Mouse (Mus musculus) embryo, embryonic 10.5 days (tissue): ENCODE measurements at regions not wholly inside any gene's neighbourhood (a gene's known extent, or its start where the extent isn't known, plus 50 kb on each side); places are given as distances from the start of the nearest gene placed in this dataset.

Experiments used
- DNase-seq: peaks from one replicate; pipeline ENCODE4 v3.0.0-alpha.2; 2015; ENCODE audit warnings: low spot score

DNA sequence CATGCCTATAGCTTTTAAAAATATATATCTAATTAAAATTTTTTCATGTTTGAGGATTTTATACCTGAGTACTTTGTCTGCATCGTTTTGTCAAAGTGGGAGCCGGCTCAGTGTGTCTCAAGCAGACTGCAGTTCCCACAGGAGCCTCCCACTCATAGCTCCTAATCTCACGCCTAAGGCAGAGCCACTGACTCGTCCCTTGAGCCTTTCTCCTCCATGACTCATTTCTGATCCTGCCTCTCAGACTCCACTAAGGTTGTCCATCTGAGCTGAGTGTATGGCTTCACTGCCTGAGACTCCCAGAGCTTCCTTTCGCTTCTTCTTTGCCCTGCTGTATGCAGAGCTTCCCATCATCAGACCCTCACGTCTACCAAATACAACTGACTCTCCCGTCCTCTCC lies 98.8 kb downstream of the Efnb2 start:
- no peak for DNase-seq

DNA sequence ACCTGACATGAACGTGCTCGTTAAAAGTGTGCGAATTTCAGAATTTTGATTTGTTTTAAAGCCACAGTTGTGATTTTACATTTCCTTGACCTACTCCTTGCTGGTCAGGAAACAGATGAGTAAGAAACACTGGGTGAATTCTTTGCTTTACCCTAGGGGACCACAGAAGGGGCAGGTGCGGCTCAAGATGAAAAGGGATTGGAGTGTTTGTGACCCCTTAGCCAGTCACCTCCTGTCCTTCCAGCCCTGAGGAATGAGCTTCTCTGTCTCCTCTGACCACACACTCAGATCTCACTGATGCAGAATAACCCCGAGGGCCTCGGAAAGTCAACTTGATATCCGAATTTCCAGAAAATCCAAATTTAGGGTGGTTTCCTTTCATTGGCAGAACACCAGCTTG lies 103.0 kb downstream of the Efnb2 start:
- no peak for DNase-seq

DNA sequence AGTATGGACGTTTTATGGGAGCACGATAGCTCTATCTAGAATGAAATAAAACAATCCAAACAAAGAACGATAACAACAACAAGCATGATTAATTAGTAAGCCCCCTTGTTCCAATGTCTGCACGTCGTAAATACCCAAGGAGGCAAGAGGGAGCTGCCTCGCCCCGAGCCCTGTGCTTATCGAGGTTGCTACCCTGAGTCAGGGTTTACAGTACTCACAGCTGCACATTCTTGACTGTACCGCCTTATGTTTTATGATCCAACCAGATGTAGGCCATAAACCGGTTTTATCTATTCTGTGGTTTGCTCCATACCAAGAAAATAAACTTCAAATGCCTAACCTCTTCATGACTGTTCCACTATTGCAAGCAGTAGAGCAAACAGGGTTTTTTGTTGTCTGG lies 104.9 kb downstream of the Efnb2 start:
- DNase-seq = no peak

DNA sequence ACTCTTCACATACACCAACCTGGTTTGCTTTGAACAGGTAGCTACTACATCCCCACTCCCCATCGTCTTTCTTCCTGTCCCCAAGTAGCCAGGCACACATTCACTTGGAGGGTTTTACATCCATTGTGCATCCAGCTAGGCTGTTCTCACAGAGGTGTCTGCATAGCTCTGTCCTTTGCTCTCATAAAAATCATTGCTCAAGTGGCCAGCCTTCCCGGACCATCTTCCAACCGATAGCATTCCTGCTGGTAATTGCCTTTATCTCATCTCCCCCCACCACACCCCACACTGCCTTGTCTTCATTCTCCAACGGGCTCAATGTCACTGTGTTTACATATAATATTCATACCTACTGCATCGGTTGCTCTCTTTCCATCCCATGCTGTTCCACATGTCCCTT lies 106.4 kb downstream of the Efnb2 start:
- DNase-seq = no peak

DNA sequence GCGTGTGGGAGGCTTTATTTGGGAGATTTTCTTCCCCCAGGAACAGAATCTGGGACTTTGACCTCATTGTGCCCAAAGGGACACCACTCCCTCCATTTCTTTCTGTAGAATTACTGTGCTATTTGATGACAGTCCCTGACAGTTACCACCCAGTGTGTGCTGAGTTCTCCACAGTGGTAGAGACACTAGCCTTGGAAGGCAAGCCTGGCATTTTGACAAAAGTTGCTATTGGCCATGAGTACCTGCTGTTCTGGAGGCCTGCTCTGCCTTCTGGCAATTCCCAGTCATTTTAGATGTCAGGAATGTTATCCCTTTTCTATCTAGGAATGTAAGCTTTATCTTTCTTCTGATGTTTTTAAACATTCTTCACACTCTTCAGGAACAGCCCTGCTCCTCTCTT lies 108.3 kb downstream of the Efnb2 start:
- no peak for DNase-seq

DNA sequence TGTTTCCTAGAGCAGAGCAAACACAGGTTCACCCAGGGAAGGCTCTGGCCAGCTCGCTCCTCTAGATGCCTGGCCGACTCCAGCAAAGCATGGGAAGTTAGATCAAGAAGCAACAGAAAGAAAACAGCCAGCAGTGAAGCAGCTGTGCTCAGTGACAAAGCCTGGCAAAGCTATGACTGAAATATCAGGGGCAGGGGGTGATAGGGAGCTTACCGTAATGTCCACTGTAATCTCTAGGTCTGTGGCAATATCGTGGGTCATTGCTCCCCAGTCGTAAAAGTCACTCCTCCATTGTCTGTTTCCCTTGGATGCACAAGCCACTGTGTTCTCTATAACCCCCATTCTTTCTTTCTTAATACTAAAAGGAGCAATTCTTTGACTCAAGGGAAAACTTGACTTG lies 124.4 kb downstream of the Efnb2 start:
- DNase-seq = no peak

DNA sequence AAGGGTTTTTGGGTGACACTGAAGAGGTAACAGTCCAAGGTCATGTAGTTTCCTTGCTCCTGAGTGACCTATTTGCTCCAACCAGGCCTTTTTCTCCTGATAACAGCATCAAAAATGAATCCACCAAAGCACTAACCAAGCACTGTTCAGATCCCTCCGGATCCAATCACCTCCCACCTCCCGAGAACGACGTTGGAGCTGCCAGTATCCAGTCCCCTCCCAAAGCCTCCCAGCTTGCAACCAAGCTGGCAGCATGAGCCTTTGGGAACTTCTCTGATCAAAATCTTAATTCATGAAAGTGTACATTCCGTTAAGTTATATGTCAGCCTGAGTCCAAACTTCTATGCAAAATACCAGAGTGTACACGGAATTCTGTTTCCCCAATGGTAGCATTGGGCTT lies 126.3 kb downstream of the Efnb2 start:
- no peak for DNase-seq

DNA sequence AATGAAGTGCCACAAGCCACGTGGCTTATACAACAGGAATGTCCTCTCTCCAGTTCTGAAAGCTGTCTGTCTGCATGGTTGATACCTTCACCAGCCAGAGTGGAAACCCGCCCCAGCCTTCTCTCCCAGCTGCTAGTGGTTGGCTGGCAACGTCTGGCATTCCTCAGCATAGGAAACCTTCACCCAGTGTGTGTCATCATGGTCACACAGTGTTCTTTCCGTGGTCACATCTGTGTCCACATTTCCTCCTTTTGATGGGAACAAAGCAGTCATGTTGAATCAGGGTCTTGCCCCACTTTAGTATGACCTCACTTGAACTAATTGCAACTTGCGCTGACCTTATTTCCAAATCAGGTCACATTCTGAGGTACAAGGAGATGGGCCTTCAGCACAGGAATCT lies 128.1 kb downstream of the Efnb2 start:
- DNase-seq = no peak

DNA sequence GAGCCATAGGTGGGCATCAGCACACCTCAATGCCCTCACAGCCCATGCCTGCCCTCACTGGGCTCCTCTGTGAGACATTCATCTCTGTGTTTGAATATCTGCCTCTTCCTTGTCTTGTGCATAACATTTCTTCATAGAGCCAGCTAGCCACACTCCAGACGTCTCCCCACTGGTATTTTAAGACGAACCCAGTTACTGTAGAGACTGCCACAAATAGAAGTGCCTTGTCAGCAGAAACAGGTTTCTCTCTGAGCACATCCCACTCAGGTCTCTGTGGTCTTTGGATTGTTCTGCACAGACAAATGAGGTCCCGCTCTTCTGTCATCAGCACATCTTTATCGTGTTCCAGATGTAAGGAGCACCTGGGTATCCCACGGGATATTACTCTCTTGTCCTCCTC lies 130.5 kb downstream of the Efnb2 start:
- DNase-seq = no peak

DNA sequence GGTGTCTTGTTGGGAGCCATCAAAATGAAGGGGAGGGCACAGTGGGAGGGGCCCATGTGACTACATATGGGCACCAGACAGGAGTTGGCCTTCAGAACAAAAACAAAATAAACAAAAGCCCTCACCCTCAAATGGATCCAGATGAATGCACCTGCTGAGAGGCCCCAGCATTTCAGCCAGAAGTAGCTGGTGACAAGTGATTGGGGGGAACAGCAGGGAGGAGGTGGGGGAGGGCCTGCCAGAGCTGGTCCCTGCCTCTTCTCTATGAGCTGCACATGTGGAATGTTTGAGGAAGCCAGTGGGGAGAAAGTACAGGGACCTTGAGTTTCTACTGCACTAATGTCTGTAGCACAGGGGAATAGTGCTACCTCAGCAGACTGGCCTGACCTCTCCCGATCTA lies 139.5 kb downstream of the Efnb2 start:
- peak; percentile 51 for DNase-seq

DNA sequence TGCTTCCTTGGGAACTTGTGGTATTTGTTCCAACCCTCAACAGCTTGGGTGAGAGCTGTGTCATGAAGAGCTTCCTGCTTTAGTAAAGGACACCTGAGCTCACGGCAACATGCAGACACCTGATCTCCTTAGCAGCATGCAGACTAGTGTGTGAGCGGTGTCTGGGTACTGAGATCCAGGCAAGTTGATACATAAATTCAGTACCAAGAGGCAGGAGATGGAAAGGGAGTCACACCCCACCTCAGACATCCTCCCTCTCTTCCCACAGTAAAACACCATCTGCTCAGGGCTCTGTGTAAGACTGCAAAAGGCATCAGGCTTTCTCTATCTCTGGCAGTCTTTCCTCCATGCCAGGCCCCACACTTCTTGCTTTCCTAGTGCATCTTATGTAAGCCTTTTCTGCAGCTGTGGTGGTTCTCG lies 141.3 kb downstream of the Efnb2 start:
- no peak for DNase-seq

DNA sequence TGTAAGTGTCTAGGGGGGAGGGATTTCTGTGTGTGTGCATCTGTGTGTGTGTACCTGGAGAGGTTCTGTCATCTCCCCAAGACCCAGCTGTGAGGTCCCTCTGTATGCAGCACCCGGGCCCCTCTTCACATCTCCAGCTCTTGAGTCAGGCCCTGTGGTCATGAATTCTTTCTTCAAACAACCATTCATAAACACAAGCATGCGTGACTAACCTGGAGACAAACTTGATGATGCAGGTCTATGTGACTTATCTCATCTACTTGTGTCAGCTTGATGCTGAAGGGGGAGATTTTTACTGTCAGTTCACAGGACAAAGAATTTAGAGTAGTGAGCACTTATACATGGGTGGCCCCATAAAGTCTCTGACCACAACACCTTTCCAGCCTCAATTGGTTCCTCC lies 143.4 kb downstream of the Efnb2 start:
- no peak for DNase-seq

DNA sequence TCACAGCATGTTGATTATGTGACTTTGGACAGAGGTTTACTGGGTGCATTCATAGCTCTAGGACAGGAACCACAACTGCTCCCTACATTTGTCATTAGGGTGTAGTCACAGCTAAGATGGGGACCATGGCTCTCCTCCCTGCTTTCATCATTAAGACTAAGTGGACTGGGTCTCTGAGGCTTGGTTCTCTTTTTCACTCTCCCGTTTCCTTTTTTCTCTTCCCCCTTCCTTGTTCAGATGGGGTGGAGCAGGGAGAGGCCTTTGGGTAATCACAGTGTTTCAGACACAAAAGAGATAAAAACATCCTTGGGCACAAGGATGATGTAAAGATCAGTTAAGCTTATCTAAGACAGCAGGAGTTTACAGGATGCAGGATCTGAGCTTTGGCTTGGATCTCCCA lies 144.8 kb downstream of the Efnb2 start:
- no peak for DNase-seq

DNA sequence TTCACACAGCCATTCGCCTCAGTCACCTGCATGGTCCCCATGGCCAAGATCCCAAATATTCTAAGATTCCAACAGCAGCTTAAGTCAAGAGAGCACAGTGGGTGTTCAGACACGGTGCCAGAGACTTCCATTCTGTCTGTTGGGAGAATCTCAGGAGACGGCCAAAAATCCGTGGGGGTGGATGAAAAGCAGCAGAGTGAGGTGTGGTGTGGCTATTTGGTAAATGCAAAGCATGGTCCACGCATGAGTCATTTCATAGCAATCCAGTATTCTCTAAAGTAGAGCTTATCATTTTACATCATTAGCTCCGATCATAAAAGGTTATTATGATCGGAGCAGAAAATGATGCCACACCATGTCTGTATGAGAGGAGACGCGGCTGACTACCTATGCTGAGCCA lies 161.1 kb downstream of the Efnb2 start:
- no peak for DNase-seq

DNA sequence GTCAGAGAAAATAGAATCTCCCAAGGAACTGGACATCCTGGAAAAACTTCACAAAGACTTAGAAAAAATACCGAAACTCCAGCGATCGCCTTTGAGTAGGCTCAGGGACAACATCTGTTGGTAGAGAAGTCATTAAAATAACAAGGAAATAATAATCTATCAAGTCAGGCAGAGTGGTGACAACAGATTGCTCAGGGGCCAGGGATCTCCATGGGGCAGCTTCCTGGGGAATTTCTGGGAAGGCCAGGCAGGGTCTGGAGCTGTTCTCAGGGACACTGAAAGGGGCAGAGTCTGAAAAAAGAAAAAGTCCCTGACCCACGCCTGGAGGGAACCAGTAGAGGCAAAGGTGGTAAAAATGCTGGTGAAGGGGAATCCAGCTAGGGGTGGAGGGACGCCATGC lies 162.3 kb downstream of the Efnb2 start:
- peak; percentile 56 for DNase-seq

DNA sequence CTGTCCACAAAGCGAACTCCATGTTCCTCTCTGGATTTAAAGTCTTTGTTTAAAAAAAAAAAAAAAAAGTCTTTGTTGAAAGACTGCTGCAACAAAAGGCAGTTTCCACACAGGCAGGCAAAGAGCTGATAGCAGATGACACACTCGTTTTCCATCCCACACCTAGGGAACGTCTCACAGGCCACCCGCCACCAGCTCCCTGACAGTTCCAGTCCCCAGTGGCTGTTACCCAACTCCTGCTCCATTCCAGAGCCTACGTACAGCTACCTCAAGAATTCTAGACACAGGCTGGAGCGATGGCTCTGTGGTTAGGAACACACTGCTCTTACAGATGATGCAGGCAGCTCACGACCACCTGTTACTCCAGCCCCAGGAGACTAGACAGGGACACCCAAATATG lies 165.6 kb downstream of the Efnb2 start:
- DNase-seq = no peak

DNA sequence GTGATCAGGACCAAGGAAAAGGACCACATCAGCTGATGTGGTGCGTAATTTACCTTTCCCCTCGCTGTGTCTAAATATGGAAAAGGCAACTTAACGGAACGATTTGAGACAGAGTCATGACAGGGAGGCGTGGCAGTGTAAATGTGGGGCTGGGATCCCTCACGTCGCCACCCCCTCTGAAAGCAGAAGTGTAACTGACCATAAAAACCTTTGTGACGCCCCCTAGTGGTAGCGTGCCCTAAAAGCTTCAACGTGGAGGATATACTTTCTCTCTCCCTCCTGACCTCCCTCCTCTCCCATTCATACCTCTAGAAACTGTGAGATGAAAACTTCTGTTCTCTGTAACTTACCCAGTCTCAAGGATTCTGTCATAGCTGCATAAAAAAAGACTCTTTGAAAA lies 166.8 kb downstream of the Efnb2 start:
- no peak for DNase-seq

DNA sequence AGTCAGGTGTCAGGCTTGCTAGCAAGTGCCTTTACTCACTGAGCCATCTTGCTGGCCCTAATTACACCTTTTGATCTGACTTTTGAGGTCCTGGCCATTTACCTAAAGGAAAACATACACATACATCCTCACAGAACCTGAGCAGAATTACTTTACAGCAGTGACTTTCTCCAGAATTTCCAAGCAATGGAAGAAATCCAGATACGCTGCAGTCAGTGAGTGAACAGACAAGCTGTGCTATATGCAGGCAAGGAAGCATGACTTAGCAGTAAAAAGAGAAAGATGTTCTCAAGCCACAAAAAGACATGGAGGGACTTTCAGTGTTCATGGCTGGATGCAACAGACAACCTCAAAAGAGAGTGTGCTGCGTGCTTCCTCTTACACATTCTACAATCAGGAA lies 169.1 kb downstream of the Efnb2 start:
- no peak for DNase-seq

DNA sequence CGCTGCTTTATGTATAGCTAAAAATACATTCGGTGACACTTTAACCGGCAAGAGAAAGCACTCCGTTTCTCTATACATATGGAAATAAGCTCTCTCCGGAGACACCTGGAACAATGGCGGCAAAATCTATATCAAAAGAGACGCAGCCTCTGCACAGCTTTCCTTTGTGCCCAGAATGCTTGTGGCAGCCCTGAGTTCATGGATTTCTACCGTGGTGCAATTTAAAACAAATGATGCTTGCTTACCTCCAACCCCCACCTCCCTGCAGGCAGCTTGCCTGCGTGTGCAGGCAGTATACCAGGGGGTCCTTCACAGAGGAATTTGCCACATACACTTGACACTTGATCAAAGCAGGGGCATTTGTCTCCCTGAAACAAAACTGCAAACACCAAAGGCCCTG lies 171.3 kb downstream of the Efnb2 start:
- DNase-seq = peak; percentile 60

DNA sequence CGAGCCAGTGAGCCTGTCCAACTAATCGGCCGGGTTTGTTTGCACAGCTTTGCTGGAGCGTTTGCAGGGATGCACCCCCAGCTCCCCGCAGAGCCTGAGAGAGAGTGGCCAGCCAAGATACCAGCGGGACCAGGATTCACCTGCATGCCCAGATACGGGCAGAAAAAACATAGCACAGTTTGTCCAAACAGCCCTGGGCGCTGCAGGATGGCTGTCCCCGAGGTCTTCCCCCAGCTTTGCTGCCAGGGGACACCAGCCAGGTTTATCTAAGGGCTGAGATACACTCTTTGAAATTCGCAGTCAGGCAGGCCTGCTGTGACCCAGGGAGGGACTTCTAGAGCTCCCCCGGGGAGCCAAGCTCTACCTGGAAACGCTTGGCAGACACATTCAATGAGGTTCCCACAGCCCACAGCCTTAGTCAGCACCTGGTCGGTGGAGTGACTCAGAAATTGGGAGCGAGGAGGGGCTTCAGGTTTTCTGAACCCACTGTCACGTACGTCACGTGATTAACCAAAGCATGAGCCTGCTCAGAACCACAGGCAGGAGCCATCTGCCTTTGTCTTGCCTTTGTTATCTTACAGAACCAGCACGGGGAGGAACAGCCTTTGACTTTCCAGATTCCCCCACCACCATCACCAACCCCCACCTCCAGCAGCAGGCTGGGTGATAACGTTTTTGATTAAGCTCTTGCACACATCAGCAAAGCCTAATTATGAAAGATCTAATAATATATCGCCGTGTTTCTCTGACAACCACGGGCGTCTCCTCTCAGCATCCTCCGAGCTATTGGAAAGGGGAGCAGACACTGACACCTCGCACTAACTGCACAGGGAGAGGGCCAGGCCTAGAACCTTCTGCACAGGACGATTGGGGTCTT lies 172.1 kb downstream of the Efnb2 start:
- DNase-seq = peak; percentile 66

DNA sequence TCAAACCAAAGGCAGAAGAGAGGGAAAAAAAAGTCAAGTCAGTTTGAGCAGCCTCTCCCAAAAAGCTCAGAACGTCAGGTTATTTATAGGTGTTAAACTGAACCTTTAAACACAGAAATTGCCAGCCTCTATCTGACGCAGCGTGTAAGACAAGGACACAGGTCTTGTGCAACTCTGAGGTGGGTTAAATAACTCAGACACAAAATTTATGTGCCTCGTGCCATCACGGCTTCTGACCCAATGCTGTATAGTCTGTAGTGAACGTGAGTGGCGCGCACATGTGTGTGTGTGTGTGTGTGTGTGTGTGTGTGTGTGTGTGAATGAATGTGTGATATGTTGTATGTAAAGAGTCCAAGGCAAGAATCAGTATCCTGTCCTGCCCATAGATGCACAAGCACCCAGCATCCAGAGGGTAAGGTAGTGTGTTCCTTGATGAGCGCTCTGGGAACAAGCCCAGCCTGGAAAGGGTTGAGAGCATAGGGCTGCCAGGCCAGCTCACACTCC lies 172.8 kb downstream of the Efnb2 start:
- no peak for DNase-seq

DNA sequence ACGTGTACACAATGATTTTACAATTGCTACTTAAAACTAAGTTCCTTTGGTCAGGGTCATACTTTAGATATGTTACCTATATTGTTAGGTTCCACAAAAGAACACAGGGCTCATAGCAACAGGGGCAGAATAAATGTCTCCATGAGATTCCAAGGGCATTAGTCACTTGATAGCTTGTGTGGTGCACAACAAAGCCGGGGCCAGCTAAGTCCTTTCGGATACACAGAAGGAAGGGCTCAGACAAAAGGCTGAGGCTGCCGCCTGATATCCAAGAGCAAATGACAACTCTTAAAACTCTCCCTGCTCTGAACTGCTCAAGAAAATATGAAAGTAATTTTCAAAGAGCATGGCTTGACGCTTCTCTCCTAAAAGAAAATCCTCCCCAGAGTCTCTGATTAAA lies 173.3 kb downstream of the Efnb2 start:
- peak; percentile 82 for DNase-seq

DNA sequence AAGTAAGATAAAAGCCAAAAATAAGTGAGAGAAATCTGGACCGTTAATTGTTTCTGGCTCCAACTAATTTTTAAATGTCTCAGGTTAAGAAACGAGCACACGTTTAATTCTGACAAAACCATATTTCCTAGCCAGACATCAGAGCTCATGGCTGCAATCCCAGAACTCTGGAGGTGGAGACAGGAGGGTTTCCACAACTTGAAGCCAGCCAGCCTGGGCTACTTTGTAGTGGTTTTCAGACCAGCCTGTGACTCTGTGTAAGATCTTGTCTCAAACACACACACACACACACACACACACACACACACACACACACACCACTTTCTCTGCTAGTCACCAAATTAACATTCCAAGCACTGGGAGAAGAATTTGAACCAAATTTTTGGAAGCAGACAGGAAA lies 174.2 kb downstream of the Efnb2 start:
- DNase-seq = no peak

DNA sequence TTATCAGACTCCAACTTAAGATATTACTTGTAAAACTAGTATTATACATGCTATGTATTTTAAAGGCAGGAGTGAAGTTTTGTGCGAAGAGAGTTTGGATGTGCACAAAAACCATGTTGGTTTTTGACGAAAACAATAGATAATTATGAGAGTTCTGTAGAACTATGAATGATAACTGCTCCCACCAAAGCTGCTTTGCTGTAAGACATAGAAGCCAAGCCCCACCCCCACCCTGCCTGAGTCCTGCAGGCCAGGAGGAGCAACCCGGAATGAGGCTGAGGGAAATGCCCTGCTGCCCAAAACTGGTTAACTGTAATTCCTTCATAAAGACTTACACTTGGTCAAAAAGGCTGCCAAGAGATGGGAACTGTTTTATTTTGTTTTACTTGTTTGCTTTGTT lies 175.8 kb downstream of the Efnb2 start:
- no peak for DNase-seq
